Mouse (Mus musculus) brain, adult 2 months (tissue): ENCODE results near the gene Crygb.
"Not testable (repeated sequence)": the region's sequence is repeated elsewhere in the genome, so short reads cannot be mapped to it uniquely, and the experiment has no call there.

ENCODE experiments used
- DNase-seq: peaks from one replicate; pipeline ENCODE4 v3.0.0; 2011; ENCODE audit warnings: low read depth, low spot score

The Crygb gene

GRCm38 (mm10) chr1:65073589-65073988 lies 8.5 kb downstream of the Crygb start, which contains the start of gene Crygc:
Gene Crygc, minus strand, starts transcription at chr1:65073689.
- DNase-seq = no peak

- DNase-seq = no peak
Measured at GRCm38 (mm10) chr1:65067842-65068241, 14.2 kb downstream of the Crygb start.

GRCm38 (mm10) chr1:65064201-65064600 lies 17.9 kb downstream of the Crygb start:
- no peak for DNase-seq

GRCm38 (mm10) chr1:65063352-65063751 lies 18.7 kb downstream of the Crygb start, which contains the start of gene Crygd:
Gene Crygd, minus strand, starts transcription at chr1:65063452.
- DNase-seq = no peak

- no peak for DNase-seq
Measured at GRCm38 (mm10) chr1:65052140-65052539, 29.9 kb downstream of the Crygb start.

- DNase-seq = no peak
Measured at GRCm38 (mm10) chr1:65051696-65052095, 30.4 kb downstream of the Crygb start.

- DNase-seq = not testable (repeated sequence)
Measured at GRCm38 (mm10) chr1:65050952-65051351, 31.1 kb downstream of the Crygb start, which contains the start of gene Cryge. Gene Cryge, minus strand, starts transcription at chr1:65051149.

GRCm38 (mm10) chr1:65048781-65049180 lies 33.3 kb downstream of the Crygb start:
- peak; percentile 31 for DNase-seq

GRCm38 (mm10) chr1:65046401-65047109 lies 35.5 kb downstream of the Crygb start:
- peak; percentile 45 for DNase-seq

- DNase-seq = no peak
Measured at GRCm38 (mm10) chr1:65043433-65043832, 38.7 kb downstream of the Crygb start.

GRCm38 (mm10) chr1:65041837-65042236 lies 40.3 kb downstream of the Crygb start:
- no peak for DNase-seq

- DNase-seq = no peak
Measured at GRCm38 (mm10) chr1:65040806-65041205, 41.3 kb downstream of the Crygb start.

GRCm38 (mm10) chr1:65039679-65040078 lies 42.4 kb downstream of the Crygb start:
- no peak for DNase-seq

GRCm38 (mm10) chr1:65037542-65037941 lies 44.5 kb downstream of the Crygb start:
- no peak for DNase-seq

- DNase-seq = no peak
Measured at GRCm38 (mm10) chr1:65035513-65035912, 46.6 kb downstream of the Crygb start.

GRCm38 (mm10) chr1:65032641-65033040 lies 49.4 kb downstream of the Crygb start, which contains the start of gene Akr1cl:
Gene Akr1cl, minus strand, starts transcription at chr1:65032759.
- DNase-seq = no peak
